Mouse (Mus musculus) lung, embryonic 14.5 days (tissue): Measurements from ENCODE around the gene Timp3. TPM values are rescaled to one million over a fixed set of nuclear protein-coding genes. Genes with fewer than 3 reads are reported as not detected.
"Not testable (repeated sequence)": the region's sequence is repeated elsewhere in the genome, so short reads cannot be mapped to it uniquely, and the experiment has no call there.

Experiments
- ATAC-seq: fragments of 200-750 bp; cut with Nextera tagmentation; 2 replicates; pipeline ENCODE4 v1.8.0; 2017; ENCODE audit warnings: mild to moderate bottlenecking, moderate TSS enrichment, moderate library complexity; ENCODE audit not compliant: insufficient read depth
- DNase-seq: peaks from one replicate; pipeline ENCODE4 v3.0.0-alpha.2; 2015
- H3K27ac ChIP-seq: fragments of 300-500 bp; sonication (generic); 2 replicates; pipeline ENCODE4 v1.5.1; 2014; ENCODE audit warnings: low read depth, mild to moderate bottlenecking, moderate library complexity
- H3K27me3 ChIP-seq: fragments of 300-500 bp; sonication (generic); 2 replicates; pipeline ENCODE4 v1.6.1; 2014; ENCODE audit warnings: low read length, control low read depth; ENCODE audit not compliant: insufficient read depth
- H3K36me3 ChIP-seq: fragments of 300-500 bp; sonication (generic); 2 replicates; pipeline ENCODE4 v1.6.1; 2014; ENCODE audit warnings: control low read depth; ENCODE audit not compliant: insufficient read depth
- H3K4me1 ChIP-seq: fragments of 300-500 bp; sonication (generic); 2 replicates; pipeline ENCODE4 v1.6.1; 2014; ENCODE audit warnings: antibody characterized with exemption, control low read depth; ENCODE audit not compliant: insufficient read depth
- H3K4me2 ChIP-seq: fragments of 300-500 bp; sonication (generic); 2 replicates; pipeline ENCODE4 v1.6.1; 2014; ENCODE audit warnings: mild to moderate bottlenecking
- H3K4me3 ChIP-seq: fragments of 300-500 bp; sonication (generic); 2 replicates; pipeline ENCODE4 v1.5.1; 2014; ENCODE audit warnings: low read depth, low read length
- H3K9ac ChIP-seq: fragments of 300-500 bp; sonication (generic); 2 replicates; pipeline ENCODE4 v1.6.1; 2014
- H3K9me3 ChIP-seq: fragments of 300-500 bp; sonication (generic); 2 replicates; pipeline ENCODE4 v1.6.1; 2016; ENCODE audit warnings: low read depth, low read length, control low read depth
- CTCF ChIP-seq: IDR thresholded peaks from 2 replicates; pipeline ENCODE4 v1.5.1; 2016; ENCODE audit warnings: antibody characterized with exemption, low read depth
- WGBS: fragments of 180-500 bp; shearing (Covaris S2); extraction: QIAGEN DNeasy Blood & Tissue Kit; methylation state at CpG from one replicate; pipeline ENCODE4 v1.1.7; 2014; 5-methylcytosine and 5-hydroxymethylcytosine counted together
- polyA plus RNA-seq: library from polyadenylated mRNA; unstranded; fragments of >200 nt; fragmentation: Nextera tagmentation; extraction: Ambion mirVana; gene quantifications from 2 replicates; pipeline ENCODE4 v1.2.1, GENCODE M21; 2014

The Timp3 gene
- polyA plus RNA-seq, 1 experiment from 2014 or later: 44.1 TPM

DNA sequence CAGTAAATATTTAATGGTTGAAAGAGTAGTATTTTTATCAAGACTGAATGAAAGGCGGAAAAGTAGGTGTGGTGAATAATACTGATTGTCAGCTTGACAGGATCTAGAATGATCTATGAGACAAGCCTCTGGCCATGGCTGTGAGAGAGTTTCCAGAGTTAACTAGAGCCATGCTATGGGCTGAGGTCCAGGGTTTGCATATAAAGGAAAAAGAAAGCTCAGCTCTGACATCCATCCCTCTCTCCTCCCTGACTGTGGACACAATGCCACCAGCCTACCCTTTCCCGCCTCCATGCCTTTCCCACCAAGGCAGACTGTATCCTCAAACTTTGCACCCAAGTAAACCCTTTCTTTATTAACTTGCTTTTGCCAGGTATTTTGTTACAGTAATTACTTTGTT, 73.9 kb downstream of the Timp3 start:
- no peaks in the 10 kb centered on the region for H3K9me3 ChIP-seq
- no peak overlapping the region for H3K9ac ChIP-seq
- DNase-seq (no peak), ATAC-seq (no peak)
- H3K4me1 ChIP-seq: peaks cover 11% of the 10 kb centered on the region
- no peak overlapping the region for H3K4me2 ChIP-seq
- H3K27me3 ChIP-seq: no peaks in the 10 kb centered on the region
- no peaks in the 10 kb centered on the region for H3K36me3 ChIP-seq
- no peak for TF ChIP-seq CTCF
- H3K4me3 ChIP-seq: no peak overlapping the region
- WGBS: 83% methylated on average over 2 of the region's 2 CpGs
- no peak overlapping the region for H3K27ac ChIP-seq

DNA sequence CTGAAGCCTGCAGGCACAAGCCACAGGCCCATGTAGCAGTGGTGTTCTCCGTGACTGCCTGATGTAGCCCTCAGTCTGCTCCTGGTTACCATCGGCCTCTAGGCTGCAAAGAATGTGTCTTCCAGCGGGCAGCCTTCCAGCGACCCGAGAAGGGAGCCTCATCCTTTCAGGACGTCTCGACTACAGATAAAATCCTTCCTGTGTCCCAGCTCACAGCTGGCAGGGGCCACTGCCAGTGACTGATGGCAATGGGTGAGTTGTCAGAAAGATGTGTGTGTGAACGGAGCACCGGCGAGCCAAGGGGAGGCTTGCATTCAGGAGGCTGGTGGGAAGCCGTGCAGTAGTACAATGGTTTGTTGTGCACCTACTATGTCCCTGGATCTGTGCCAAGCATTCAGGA, 75.7 kb downstream of the Timp3 start:
- H3K27me3 ChIP-seq: no peaks in the 10 kb centered on the region
- TF ChIP-seq CTCF: no peak

DNA sequence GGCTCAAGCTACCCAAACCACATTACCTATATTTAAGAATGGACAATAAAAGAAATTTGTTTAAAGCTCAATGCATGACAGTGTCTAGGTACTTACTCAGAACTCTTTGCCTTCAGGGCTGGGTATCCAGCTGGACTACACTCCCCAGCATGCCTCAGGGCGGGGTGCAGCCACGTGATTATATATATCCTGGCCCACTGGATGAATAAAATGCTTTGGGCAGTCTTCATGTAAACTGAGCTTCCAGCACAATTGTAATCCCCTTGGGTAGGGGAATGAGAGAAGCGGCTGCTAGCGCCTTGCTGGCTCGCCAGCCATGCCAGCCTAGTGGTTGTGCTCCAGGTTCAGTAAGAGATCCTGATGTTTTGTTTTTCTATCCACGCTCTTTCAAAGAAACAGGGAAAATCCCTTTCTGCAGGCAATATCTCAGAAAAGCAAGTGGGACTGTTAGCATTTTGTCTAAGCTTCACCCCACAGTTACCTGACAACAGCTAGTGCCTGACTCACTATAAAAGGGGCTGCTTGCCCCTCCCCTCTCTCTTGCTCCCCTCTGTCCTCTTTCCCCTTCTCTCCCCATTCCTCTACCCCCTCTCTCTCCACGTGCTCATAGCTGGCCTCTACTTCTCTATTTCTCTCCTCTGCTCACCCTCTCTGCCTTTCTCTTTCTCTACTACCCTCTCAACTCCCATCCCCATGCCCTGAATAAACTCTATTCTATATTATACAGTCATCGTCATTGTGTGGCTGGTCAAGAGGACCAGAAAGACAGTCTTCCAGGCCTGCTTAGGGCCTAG, 76.4 kb downstream of the Timp3 start:
- ATAC-seq: peak; percentile 85
- no peak overlapping the region for H3K4me2 ChIP-seq
- peak; percentile 66 for DNase-seq

More for the DNA sequence above, 75.7 kb downstream of the Timp3 start:
- Histone ChIP-seq H3K9me3 (no peaks in the 10 kb centered on the region), H3K4me3 (no peak overlapping the region), H3K4me1 (peaks cover 4% of the 10 kb centered on the region), H3K4me2 (no peak overlapping the region), H3K27ac (no peak overlapping the region), H3K9ac (no peak overlapping the region), H3K36me3 (no peaks in the 10 kb centered on the region)
- ATAC-seq (peak; percentile 63), DNase-seq (peak; percentile 77)
- 28% methylated on average over 11 of the region's 11 CpGs for WGBS

DNA sequence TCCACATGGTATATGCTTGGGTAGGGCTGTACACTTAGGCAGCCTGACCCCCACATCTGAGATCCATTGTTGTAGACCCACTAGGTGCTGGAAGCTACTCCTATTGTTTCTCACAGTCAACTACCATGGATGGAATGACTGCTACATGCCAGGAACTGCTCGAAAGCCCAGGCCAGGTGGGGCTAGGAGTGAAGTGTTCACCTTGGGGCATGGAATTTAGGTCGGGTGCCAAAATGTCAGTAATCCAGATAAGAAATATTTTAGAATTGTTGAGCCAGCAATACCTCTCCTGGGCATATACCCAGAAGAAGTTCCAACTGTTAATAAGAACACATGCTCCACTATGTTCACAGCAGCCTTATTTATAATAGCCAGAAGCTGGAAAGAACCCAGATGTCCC, 78.6 kb downstream of the Timp3 start:
- not testable (repeated sequence) for H3K4me2 ChIP-seq, H3K27me3 ChIP-seq, H3K9me3 ChIP-seq, H3K4me3 ChIP-seq, DNase-seq, H3K4me1 ChIP-seq, H3K9ac ChIP-seq, H3K27ac ChIP-seq, ATAC-seq, H3K36me3 ChIP-seq
- WGBS: 65% methylated on average over 2 of the region's 2 CpGs

More for the DNA sequence above, 76.4 kb downstream of the Timp3 start:
- Histone ChIP-seq H3K27ac (no peak overlapping the region), H3K4me3 (no peak overlapping the region), H3K36me3 (no peaks in the 10 kb centered on the region), H3K27me3 (no peaks in the 10 kb centered on the region), H3K9ac (no peak overlapping the region), H3K9me3 (no peaks in the 10 kb centered on the region), H3K4me1 (peaks cover 4% of the 10 kb centered on the region)
- no peak for TF ChIP-seq CTCF
- 65% methylated on average over 8 of the region's 8 CpGs for WGBS

DNA sequence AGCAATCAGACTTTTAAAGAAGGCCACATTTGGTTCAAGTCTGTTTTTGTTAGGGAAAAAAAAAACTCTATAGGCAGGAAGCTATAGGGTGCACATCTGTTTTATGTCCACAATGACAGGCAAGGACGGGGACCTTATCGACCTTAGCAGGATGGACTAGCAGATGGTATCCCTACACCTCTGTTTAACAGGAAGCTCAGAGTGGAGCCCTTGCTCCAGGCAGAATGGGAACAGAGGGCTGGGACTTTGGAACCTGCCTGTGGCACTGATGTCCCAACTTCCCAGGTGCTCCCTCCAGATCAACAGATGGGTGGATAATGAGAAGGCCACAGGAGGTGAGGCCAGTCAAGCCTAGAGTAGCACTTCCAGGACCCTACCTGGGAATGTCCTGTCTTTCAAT, 80.5 kb downstream of the Timp3 start:
- peaks cover 4% of the 10 kb centered on the region; the same call in 1 of the 2 replicates for H3K4me1 ChIP-seq
- H3K9ac ChIP-seq: no peak overlapping the region
- DNase-seq (no peak), ATAC-seq (no peak)
- H3K36me3 ChIP-seq: no peaks in the 10 kb centered on the region
- WGBS: 43% methylated on average over 2 of the region's 2 CpGs
- no peak overlapping the region for H3K4me3 ChIP-seq
- H3K4me2 ChIP-seq: no peak overlapping the region
- H3K9me3 ChIP-seq: no peaks in the 10 kb centered on the region
- TF ChIP-seq CTCF: no peak
- no peak overlapping the region for H3K27ac ChIP-seq
- no peaks in the 10 kb centered on the region for H3K27me3 ChIP-seq

DNA sequence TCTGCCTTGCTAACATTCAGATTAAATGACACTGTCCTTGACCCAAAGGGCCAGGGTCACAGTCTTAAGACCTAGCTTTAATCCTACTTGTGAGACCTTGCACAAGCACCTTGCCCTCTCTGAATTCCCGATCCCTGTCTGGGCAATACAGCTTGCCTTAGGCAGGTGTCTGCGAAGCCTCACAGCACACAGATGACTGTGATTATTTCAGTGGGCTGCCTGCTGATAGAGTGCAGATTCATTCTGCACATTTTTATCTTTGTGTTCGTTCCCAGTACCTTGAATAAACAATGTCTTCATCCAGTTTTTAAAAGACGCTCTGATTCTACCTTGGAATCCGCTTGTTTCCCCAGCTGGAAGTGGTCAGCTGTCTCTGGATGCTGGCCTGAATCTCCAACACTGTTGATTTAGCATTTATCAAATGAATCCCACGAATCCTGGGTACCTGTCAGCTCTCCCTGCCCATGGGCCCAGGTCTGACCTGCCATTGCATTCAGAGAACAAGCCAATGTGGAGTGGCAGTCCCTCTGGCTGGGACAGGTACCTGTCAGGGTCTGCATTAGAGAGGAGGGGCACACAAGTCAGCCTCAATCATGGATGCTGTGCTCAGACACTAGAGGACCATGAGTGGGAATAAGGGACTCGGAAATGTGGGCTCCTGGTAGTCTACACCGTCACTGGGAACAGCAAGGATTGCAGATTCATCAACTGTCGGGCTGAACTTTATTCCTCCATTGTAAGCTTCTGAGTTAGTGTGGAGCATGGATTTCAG, 81.2 kb downstream of the Timp3 start:
- ATAC-seq (no peak), DNase-seq (no peak)
- Histone ChIP-seq H3K9me3 (no peaks in the 10 kb centered on the region), H3K4me2 (no peak overlapping the region), H3K36me3 (no peaks in the 10 kb centered on the region), H3K27ac (no peak overlapping the region), H3K27me3 (no peaks in the 10 kb centered on the region), H3K4me1 (no peaks in the 10 kb centered on the region; the same call in 1 of the 2 replicates), H3K9ac (no peak overlapping the region), H3K4me3 (no peak overlapping the region)
- 32% methylated on average over 9 of the region's 9 CpGs for WGBS
- TF ChIP-seq CTCF: no peak

DNA sequence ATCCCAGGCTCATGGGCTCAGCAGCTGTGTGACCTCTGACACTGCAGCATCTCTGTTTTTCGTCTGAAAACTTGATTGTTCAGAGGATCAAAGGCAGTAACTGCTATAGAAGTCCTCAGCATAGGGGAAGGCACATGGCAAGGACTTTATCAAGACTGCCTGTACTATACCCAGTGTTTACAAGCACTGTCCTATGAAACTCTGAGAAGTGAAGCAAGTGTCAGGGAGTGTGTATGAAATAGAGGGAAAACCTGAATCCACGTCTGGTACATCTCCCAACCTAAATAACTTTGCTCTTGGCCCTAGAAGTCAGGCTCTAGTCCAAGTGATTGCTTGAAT, 81.7 kb downstream of the Timp3 start:
- no peak overlapping the region for H3K4me2 ChIP-seq
- H3K9me3 ChIP-seq: no peaks in the 10 kb centered on the region
- no peak for TF ChIP-seq CTCF
- H3K27me3 ChIP-seq: no peaks in the 10 kb centered on the region
- no peak overlapping the region for H3K27ac ChIP-seq
- H3K4me3 ChIP-seq: no peak overlapping the region
- 0 out of 2 replicates have a peak, but pooled peaks cover 2% of the 10 kb centered on the region for H3K4me1 ChIP-seq
- H3K9ac ChIP-seq: no peak overlapping the region
- H3K36me3 ChIP-seq: no peaks in the 10 kb centered on the region
- 26% methylated on average over 2 of the region's 2 CpGs for WGBS
- DNase-seq: no peak
- ATAC-seq: no peak
